Mouse (Mus musculus) heart, adult 2 months (tissue): ENCODE data around the gene Sept9. TPM values are rescaled to one million over a fixed set of nuclear protein-coding genes. Genes with fewer than 3 reads are reported as not detected.

ENCODE experiments used
- DNase-seq, 2 experiments: peaks; one replicate each; pipeline ENCODE4 v3.0.0; 2021
- H3K27ac ChIP-seq: fragments of 200-600 bp; 2 replicates; pipeline ENCODE4 v1.8.1; 2022
- H3K27me3 ChIP-seq: fragments of 200-500 bp; 2 replicates; pipeline ENCODE4 v1.6.1; 2012; ENCODE audit warnings: mild to moderate bottlenecking, low read length, inconsistent platforms, mixed read lengths; ENCODE audit not compliant: control insufficient read depth, insufficient read depth
- H3K36me3 ChIP-seq: fragments of 200-500 bp; 2 replicates; pipeline ENCODE4 v1.6.1; 2012; ENCODE audit warnings: low read length, inconsistent platforms; ENCODE audit not compliant: control insufficient read depth, insufficient read depth
- H3K4me1 ChIP-seq: fragments of 200-500 bp; 2 replicates; pipeline ENCODE4 v1.6.1; 2011; ENCODE audit warnings: low read length; ENCODE audit not compliant: control insufficient read depth, insufficient read depth
- H3K4me3 ChIP-seq: fragments of 200-600 bp; 2 replicates; pipeline ENCODE4 v1.8.1; 2022
- H3K79me2 ChIP-seq: fragments of 200-500 bp; replicated peaks from 2 replicates; pipeline ENCODE4 v1.6.1; 2012; ENCODE audit warnings: mild to moderate bottlenecking, inconsistent platforms, low read length, moderate library complexity, mixed read lengths; ENCODE audit not compliant: control insufficient read depth, insufficient read depth
- H3K9ac ChIP-seq: fragments of 200-500 bp; 2 replicates; pipeline ENCODE4 v1.6.1; 2012; ENCODE audit warnings: low read depth, mild to moderate bottlenecking, control low read depth, inconsistent platforms, low read length, mixed read lengths
- CTCF ChIP-seq: fragments of 200-600 bp; IDR thresholded peaks from 2 replicates; pipeline ENCODE4 v1.8.1; 2022; ENCODE audit warnings: antibody characterized with exemption, mild to moderate bottlenecking, moderate library complexity
- EP300 ChIP-seq: fragments of 200-500 bp; IDR thresholded peaks from 2 replicates; pipeline ENCODE4 v1.6.1; 2011; ENCODE audit warnings: low read depth, low read length, control low read depth; ENCODE audit not compliant: insufficient read depth
- POLR2A ChIP-seq: fragments of 200-500 bp; IDR thresholded peaks from 2 replicates; pipeline ENCODE4 v1.6.1; 2011; ENCODE audit warnings: mild to moderate bottlenecking, low read depth, low read length, control low read depth; ENCODE audit not compliant: insufficient read depth
- WGBS: fragments of 180-500 bp; shearing (Covaris S2); methylation state at CpG from one replicate; pipeline ENCODE4 v1.1.7; 2018; 5-methylcytosine and 5-hydroxymethylcytosine counted together
- intact Hi-C: fragments of 180-260 bp; cut with DNase I; formaldehyde crosslinking; loops from one replicate; pipeline ENCODE4 v1.15.1; 2025
- polyA plus RNA-seq: library from polyadenylated mRNA; depleted of rRNA; stranded (reverse); fragments of >200 nt; gene quantifications from 2 replicates; pipeline ENCODE4 v1.2.3, GENCODE M21; 2012
- total RNA-seq, 2 experiments: library from RNA; stranded (reverse); gene quantifications; 2 replicates each; pipeline ENCODE4 v1.2.3; 2021

The Sept9 gene
- total and polyA plus RNA-seq, 3 experiments, result 15.9 to 31.9 (median 28.2) TPM

- Histone ChIP-seq H3K79me2 (no peaks in the 10 kb centered on the region), H3K27me3 (no peaks in the 10 kb centered on the region), H3K4me1 (no peaks in the 10 kb centered on the region), H3K4me3 (no peak overlapping the region), H3K27ac (no peak overlapping the region), H3K36me3 (no peaks in the 10 kb centered on the region), H3K9ac (no peak overlapping the region)
- no peak for DNase-seq
- intact Hi-C loops, result no loop called here
- TF ChIP-seq POLR2A (no peak), CTCF (no peak), EP300 (no peak)
- WGBS, result 94% methylated on average over 6 of the region's 6 CpGs
Measured at GRCm38 (mm10) chr11:117218070-117218469, 18.6 kb downstream of the Sept9 start.

- DNase-seq, result no peak
Measured at GRCm38 (mm10) chr11:117218498-117218897, 19.0 kb downstream of the Sept9 start.

GRCm38 (mm10) chr11:117220777-117221176, 21.3 kb downstream of the Sept9 start:
- Histone ChIP-seq H3K4me1 (no peaks in the 10 kb centered on the region), H3K27ac (no peak overlapping the region), H3K4me3 (no peak overlapping the region), H3K27me3 (no peaks in the 10 kb centered on the region), H3K9ac (no peak overlapping the region), H3K36me3 (no peaks in the 10 kb centered on the region), H3K79me2 (no peaks in the 10 kb centered on the region)
- 93% methylated on average over 8 of the region's 8 CpGs for WGBS
- intact Hi-C loops, result no loop called here
- no peak for DNase-seq
- TF ChIP-seq POLR2A, result no peak
- TF ChIP-seq EP300, result no peak
- TF ChIP-seq CTCF, result no peak

More at GRCm38 (mm10) chr11:117218498-117218897, 19.0 kb downstream of the Sept9 start:
- H3K4me3 ChIP-seq, result no peak overlapping the region
- no peak overlapping the region for H3K9ac ChIP-seq
- H3K27ac ChIP-seq, result no peak overlapping the region
- intact Hi-C loops, result no loop called here
- TF ChIP-seq POLR2A (no peak), CTCF (no peak), EP300 (no peak)
- no peaks in the 10 kb centered on the region for H3K27me3 ChIP-seq
- H3K4me1 ChIP-seq, result no peaks in the 10 kb centered on the region
- no peaks in the 10 kb centered on the region for H3K36me3 ChIP-seq
- no peaks in the 10 kb centered on the region for H3K79me2 ChIP-seq
- 92% methylated on average over 6 of the region's 6 CpGs for WGBS

GRCm38 (mm10) chr11:117221182-117221581, 21.7 kb downstream of the Sept9 start:
- intact Hi-C loops, result no loop called here
- TF ChIP-seq CTCF (no peak), EP300 (no peak), POLR2A (no peak)
- 74% methylated on average over 6 of the region's 6 CpGs for WGBS
- DNase-seq, result no peak
- Histone ChIP-seq H3K27me3 (no peaks in the 10 kb centered on the region), H3K4me1 (no peaks in the 10 kb centered on the region), H3K4me3 (no peak overlapping the region), H3K79me2 (no peaks in the 10 kb centered on the region), H3K27ac (no peak overlapping the region), H3K36me3 (no peaks in the 10 kb centered on the region), H3K9ac (no peak overlapping the region)

- 63% methylated on average over 8 of the region's 8 CpGs for WGBS
- intact Hi-C loops, result no loop called here
Measured at GRCm38 (mm10) chr11:117222899-117223298, 23.4 kb downstream of the Sept9 start.

GRCm38 (mm10) chr11:117224804-117225203, 25.3 kb downstream of the Sept9 start:
- Histone ChIP-seq H3K4me1 (no peaks in the 10 kb centered on the region), H3K27me3 (no peaks in the 10 kb centered on the region), H3K4me3 (no peak overlapping the region), H3K27ac (no peak overlapping the region), H3K36me3 (no peaks in the 10 kb centered on the region), H3K79me2 (no peaks in the 10 kb centered on the region), H3K9ac (no peak overlapping the region)
- no peak for DNase-seq
- TF ChIP-seq CTCF, result peak; percentile 16; the same call in 1 of the 2 replicates
- no peak for TF ChIP-seq POLR2A
- no peak for TF ChIP-seq EP300
- intact Hi-C loops, result no loop called here
- 66% methylated on average over 4 of the region's 4 CpGs for WGBS

More at GRCm38 (mm10) chr11:117222899-117223298, 23.4 kb downstream of the Sept9 start:
- Histone ChIP-seq H3K27ac (no peak overlapping the region), H3K9ac (no peak overlapping the region), H3K36me3 (no peaks in the 10 kb centered on the region), H3K4me3 (no peak overlapping the region), H3K79me2 (no peaks in the 10 kb centered on the region), H3K4me1 (no peaks in the 10 kb centered on the region), H3K27me3 (no peaks in the 10 kb centered on the region)
- TF ChIP-seq CTCF (no peak), POLR2A (no peak), EP300 (no peak)
- no peak for DNase-seq
